ENCODE assay signal across 7 mouse cellular contexts in the genomic region with DNA sequence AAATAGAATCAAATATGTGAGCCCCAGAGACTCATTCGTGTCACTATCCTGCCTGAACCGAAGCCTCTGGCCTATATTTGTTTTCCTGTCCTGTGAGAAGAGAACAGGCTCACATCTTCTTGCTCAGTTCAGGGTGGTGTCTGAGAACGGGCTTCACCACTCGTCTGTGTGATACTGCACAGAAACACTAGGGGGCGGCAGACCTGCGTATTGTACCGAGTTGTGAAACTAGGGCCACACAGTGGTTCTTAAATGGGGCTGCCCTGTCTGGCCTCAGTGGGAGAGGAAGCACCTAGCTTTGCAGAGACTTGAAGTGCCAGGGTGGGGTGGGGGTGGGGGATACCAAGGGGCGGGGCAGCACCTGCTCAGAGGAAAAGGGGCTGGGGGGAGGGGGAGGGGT. TPM values are rescaled to one million over a fixed set of nuclear protein-coding genes. Genes with fewer than 3 reads are reported as not detected.
A peak's percentile ranks its signal among the peaks of the same experiment; 100 is the strongest.
DNase-seq lines count a peak whose midpoint lies in the region; ATAC-seq and TF ChIP-seq lines count a peak whose summit lies in the region.

No protein-coding gene starts in this region.

- peak; percentile 66 to 92 for DNase-seq in adrenal gland, adult (ENCODE audit: inconsistent age in 2 of 2, low spot score in 1 of 2)
- peak; percentile 70 to 82 for DNase-seq in cerebellum, postnatal 4 days (ENCODE audit: low spot score in 2 of 2)
- DNase-seq in gastrocnemius, adult 8-10 months (ENCODE audit: low spot score in 2 of 2) = peak; percentile 67
- peak; percentile 91 for DNase-seq in intestine, embryonic 14.5 days (ENCODE audit: low spot score)
- DNase-seq in left cerebral cortex, adult 9 months (ENCODE audit: low spot score in 2 of 2) = peak; percentile 16 to 85

- no peaks in the 10 kb centered on the region for H3K27me3 ChIP-seq in intestine, embryonic 14.5 days (replicated peaks; ENCODE audit: control insufficient read depth, insufficient read depth, low read length)
- no peaks in the 10 kb centered on the region for H3K27me3 ChIP-seq in small intestine, adult 2 months (ENCODE audit: control insufficient read depth, insufficient read depth, low read length)

- no peak overlapping the region for H3K27ac ChIP-seq in intestine, embryonic 14.5 days (ENCODE audit: low read depth)
- no peak overlapping the region for H3K27ac ChIP-seq in small intestine, adult 2 months (ENCODE audit: insufficient read depth, low read depth, low read length)

- H3K9me3 ChIP-seq in intestine, embryonic 14.5 days (ENCODE audit: control insufficient read depth, low read length) = no peaks in the 10 kb centered on the region

- no peak for TF ChIP-seq POLR2A in small intestine, adult 2 months (IDR thresholded peaks at IDR 0.05; ENCODE audit: low read depth, low read length)

- H3K4me1 ChIP-seq in intestine, embryonic 14.5 days (replicated peaks; ENCODE audit: control insufficient read depth, insufficient read depth, low read length) = no peaks in the 10 kb centered on the region
- H3K4me1 ChIP-seq in small intestine, adult 2 months (ENCODE audit: control insufficient read depth, insufficient read depth, insufficient read length, low read length) = no peaks in the 10 kb centered on the region

- no peaks in the 10 kb centered on the region for H3K36me3 ChIP-seq in intestine, embryonic 14.5 days (ENCODE audit: control insufficient read depth, insufficient read depth, low read length)
- no peaks in the 10 kb centered on the region for H3K36me3 ChIP-seq in small intestine, adult 2 months (ENCODE audit: control insufficient read depth, insufficient read depth, low read length)

- no peak overlapping the region for H3K4me2 ChIP-seq in intestine, embryonic 14.5 days (ENCODE audit: low read length)

- 0 out of 2 replicates have a peak, but pooled peaks have one; percentile 68 for ATAC-seq in intestine, embryonic 14.5 days (replicated peaks; ENCODE audit: low FRiP score, low TSS enrichment, low read depth)
- peak; percentile 86 for ATAC-seq in megakaryocyte-erythroid progenitor cell, adult 5-6 weeks (replicated peaks; ENCODE audit: low FRiP score, low TSS enrichment, poor library complexity, severe bottlenecking)

- H3K9ac ChIP-seq in intestine, embryonic 14.5 days (ENCODE audit: low read length) = no peak overlapping the region

- TF ChIP-seq CTCF in small intestine, adult 2 months (IDR thresholded peaks at IDR 0.05; ENCODE audit: extremely low read depth, insufficient read length, insufficient replicate concordance, low read depth, low read length) = peak; percentile 79; the same call in 1 of the 2 replicates

- no peak overlapping the region for H3K4me3 ChIP-seq in intestine, embryonic 14.5 days (ENCODE audit: low read depth, low read length)
- H3K4me3 ChIP-seq in small intestine, adult 2 months (ENCODE audit: low read depth, low read length) = no peak overlapping the region

- 6% methylated on average over 7 of the region's 8 CpGs for WGBS in intestine, embryonic 14.5 days
- WGBS in small intestine, adult 2 months = 5% methylated on average over 8 of the region's 8 CpGs

RNA-seq across cellular contexts. Expression of a gene that starts 42.5 kb away (rescaled TPM):
- total RNA-seq in gastrocnemius, adult 8-10 months (2022) = under 1 TPM in 2 of 4 experiments, not detected in 2; 0.47 to 0.91 TPM
- polyA plus RNA-seq in intestine, embryonic 14.5 days (2014; fragmentation: Nextera tagmentation; extraction: Ambion mirVana) = 1.1 and 1.3 TPM in 2 replicates
- total RNA-seq in megakaryocyte-erythroid progenitor cell, adult 5-6 weeks (2014; fragmentation: Nextera tagmentation) = 3.6 TPM in 1 of 2 replicates, not detected in the other
- 1.4 TPM in 1 of 2 replicates, not detected in the other for total RNA-seq in megakaryocyte-erythroid progenitor cell, adult 5-6 weeks (2017)
- 0.85 and 1.2 TPM in 2 replicates for polyA plus RNA-seq in small intestine, adult 2 months (2012; rRNA removed)
